Mouse (Mus musculus) bone marrow, adult 2 months (tissue): ENCODE results near the gene Prkd1.
"Not testable (repeated sequence)": the region's sequence is repeated elsewhere in the genome, so short reads cannot be mapped to it uniquely, and the experiment has no call there.

ENCODE experiments used
- CTCF ChIP-seq: fragments of 200-500 bp; IDR thresholded peaks from 2 replicates; pipeline ENCODE4 v1.5.1; 2011; ENCODE audit warnings: low read length, control low read depth; ENCODE audit not compliant: control insufficient read depth, insufficient read depth
- POLR2A ChIP-seq: fragments of 200-500 bp; IDR thresholded peaks from 2 replicates; pipeline ENCODE4 v1.6.1; 2011; ENCODE audit warnings: low read depth, mild to moderate bottlenecking, control low read depth, low read length, borderline replicate concordance; ENCODE audit not compliant: control insufficient read depth

GRCm38 (mm10) chr12:50626100-50626499, 22.8 kb downstream of the Prkd1 start:
- not testable (repeated sequence) for TF ChIP-seq POLR2A, CTCF
